Mouse (Mus musculus) embryonic facial prominence, embryonic 13.5 days (tissue): ENCODE measurements around the gene Cdk5r2. TPM values are rescaled to one million over a fixed set of nuclear protein-coding genes. Genes with fewer than 3 reads are reported as not detected.

Experiments
- ATAC-seq: fragments of 200-750 bp; cut with Nextera tagmentation; 2 replicates; pipeline ENCODE4 v1.8.0; 2017; ENCODE audit warnings: low read depth; ENCODE audit not compliant: insufficient number of reproducible peaks, insufficient read depth, low FRiP score, low TSS enrichment
- H3K27ac ChIP-seq: fragments of 300-500 bp; sonication (generic); 2 replicates; pipeline ENCODE4 v1.5.1; 2015; ENCODE audit warnings: moderate library complexity, mild to moderate bottlenecking, inconsistent platforms
- H3K27me3 ChIP-seq: fragments of 300-500 bp; sonication (generic); 2 replicates; pipeline ENCODE4 v1.6.1; 2015; ENCODE audit warnings: mild to moderate bottlenecking, inconsistent platforms
- H3K36me3 ChIP-seq: fragments of 300-500 bp; sonication (generic); 2 replicates; pipeline ENCODE4 v1.6.1; 2015; ENCODE audit warnings: mild to moderate bottlenecking, inconsistent platforms
- H3K4me1 ChIP-seq: fragments of 300-500 bp; sonication (generic); 2 replicates; pipeline ENCODE4 v1.6.1; 2015; ENCODE audit warnings: inconsistent platforms
- H3K4me2 ChIP-seq: fragments of 300-500 bp; sonication (generic); 2 replicates; pipeline ENCODE4 v1.6.1; 2015; ENCODE audit warnings: moderate library complexity, mild to moderate bottlenecking, inconsistent platforms
- H3K4me3 ChIP-seq: fragments of 300-500 bp; sonication (generic); 2 replicates; pipeline ENCODE4 v1.5.1; 2015; ENCODE audit warnings: mild to moderate bottlenecking, inconsistent platforms
- H3K9ac ChIP-seq: fragments of 300-500 bp; sonication (generic); 2 replicates; pipeline ENCODE4 v1.6.1; 2015; ENCODE audit warnings: mild to moderate bottlenecking, inconsistent platforms
- H3K9me3 ChIP-seq: fragments of 300-500 bp; sonication (generic); 2 replicates; pipeline ENCODE4 v1.6.1; 2016; ENCODE audit warnings: inconsistent platforms
- WGBS: fragments of 180-500 bp; shearing (Covaris S2); methylation state at CpG from one replicate; pipeline ENCODE4 v1.1.7; 2015; ENCODE audit warnings: mixed read lengths; 5-methylcytosine and 5-hydroxymethylcytosine counted together
- polyA plus RNA-seq: library from polyadenylated mRNA; unstranded; fragments of >200 nt; fragmentation: Nextera tagmentation; extraction: Ambion mirVana; gene quantifications from 2 replicates; pipeline ENCODE4 v1.2.1, GENCODE M21; 2015

The Cdk5r2 gene
- polyA plus RNA-seq, 1 experiment from 2014 or later, result 0.14 TPM

DNA sequence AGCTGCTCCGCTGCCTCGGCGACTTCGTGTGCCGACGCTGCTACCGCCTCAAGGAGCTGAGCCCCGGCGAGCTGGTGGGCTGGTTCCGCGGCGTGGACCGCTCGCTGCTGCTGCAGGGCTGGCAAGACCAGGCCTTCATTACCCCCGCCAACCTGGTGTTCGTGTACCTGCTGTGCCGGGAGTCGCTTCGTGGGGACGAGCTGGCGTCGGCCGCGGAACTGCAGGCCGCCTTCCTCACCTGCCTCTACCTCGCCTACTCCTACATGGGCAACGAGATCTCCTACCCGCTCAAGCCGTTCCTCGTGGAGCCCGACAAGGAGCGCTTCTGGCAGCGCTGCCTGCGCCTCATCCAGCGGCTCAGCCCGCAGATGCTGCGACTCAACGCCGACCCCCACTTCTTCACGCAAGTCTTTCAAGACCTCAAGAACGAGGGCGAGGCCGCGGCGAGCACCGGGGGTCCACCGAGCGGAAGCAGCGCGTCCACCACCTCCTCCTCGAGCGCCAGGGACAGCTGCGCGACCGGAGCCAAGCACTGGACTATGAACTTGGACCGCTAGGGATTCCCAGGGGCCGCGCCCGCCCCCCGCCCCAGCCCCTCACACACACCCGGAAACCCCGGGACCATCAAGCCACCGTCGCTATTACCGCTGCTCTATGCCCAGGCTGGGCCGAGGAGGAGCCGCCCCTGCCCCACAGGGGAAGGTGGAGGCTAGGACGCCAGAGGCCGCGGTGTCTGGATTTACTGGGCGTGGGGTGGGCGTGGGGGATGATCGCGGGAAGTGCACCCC is 1.1 kb downstream of the Cdk5r2 start:
- peaks cover 97% of the 10 kb centered on the region for H3K27me3 ChIP-seq
- H3K9ac ChIP-seq, result peak overlapping the region; percentile 69
- no peak overlapping the region for H3K27ac ChIP-seq
- ATAC-seq, result no peak
- H3K4me3 ChIP-seq, result peak overlapping the region; percentile 65
- H3K4me1 ChIP-seq, result peaks cover 39% of the 10 kb centered on the region
- no peaks in the 10 kb centered on the region for H3K36me3 ChIP-seq
- under 1% methylated on average over 73 of the region's 74 CpGs for WGBS
- peak overlapping the region; percentile 98 for H3K4me2 ChIP-seq
- H3K9me3 ChIP-seq, result no peaks in the 10 kb centered on the region

GRCm38 (mm10) chr1:74856439-74856720 is 1.6 kb downstream of the Cdk5r2 start:
- no peak for ATAC-seq
- 2% methylated on average over 11 of the region's 11 CpGs for WGBS
- Histone ChIP-seq H3K9me3 (no peaks in the 10 kb centered on the region), H3K27ac (no peak overlapping the region), H3K4me1 (peaks cover 39% of the 10 kb centered on the region), H3K27me3 (peaks cover 95% of the 10 kb centered on the region), H3K4me3 (peak overlapping the region; percentile 65), H3K36me3 (no peaks in the 10 kb centered on the region), H3K4me2 (peak overlapping the region; percentile 98), H3K9ac (no peak overlapping the region)

DNA sequence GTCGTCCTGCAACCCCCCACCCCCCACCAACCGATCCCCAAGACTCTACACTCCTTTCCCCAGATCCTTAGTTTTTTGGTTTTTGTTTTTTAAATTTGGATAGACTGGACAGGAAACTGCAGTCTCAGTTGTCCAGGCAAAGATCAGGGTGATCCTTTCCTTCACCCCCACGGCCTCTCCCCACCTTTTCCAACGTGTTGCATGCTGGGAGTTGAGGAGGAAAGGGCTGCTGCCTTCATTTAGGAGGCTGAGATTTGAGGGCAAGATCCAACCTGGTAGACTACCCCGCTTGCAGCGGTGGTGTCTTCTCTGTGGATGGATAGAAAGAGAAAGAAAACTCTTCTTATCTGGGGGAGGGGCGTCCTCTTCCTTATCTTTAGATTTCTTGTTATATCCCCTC is 2.1 kb downstream of the Cdk5r2 start:
- Histone ChIP-seq H3K4me2 (no peak overlapping the region), H3K36me3 (no peaks in the 10 kb centered on the region), H3K27me3 (peaks cover 94% of the 10 kb centered on the region), H3K27ac (no peak overlapping the region), H3K4me3 (no peak overlapping the region), H3K9me3 (no peaks in the 10 kb centered on the region), H3K4me1 (peaks cover 39% of the 10 kb centered on the region), H3K9ac (no peak overlapping the region)
- WGBS, result 3% methylated on average over 7 of the region's 7 CpGs
- no peak for ATAC-seq

DNA sequence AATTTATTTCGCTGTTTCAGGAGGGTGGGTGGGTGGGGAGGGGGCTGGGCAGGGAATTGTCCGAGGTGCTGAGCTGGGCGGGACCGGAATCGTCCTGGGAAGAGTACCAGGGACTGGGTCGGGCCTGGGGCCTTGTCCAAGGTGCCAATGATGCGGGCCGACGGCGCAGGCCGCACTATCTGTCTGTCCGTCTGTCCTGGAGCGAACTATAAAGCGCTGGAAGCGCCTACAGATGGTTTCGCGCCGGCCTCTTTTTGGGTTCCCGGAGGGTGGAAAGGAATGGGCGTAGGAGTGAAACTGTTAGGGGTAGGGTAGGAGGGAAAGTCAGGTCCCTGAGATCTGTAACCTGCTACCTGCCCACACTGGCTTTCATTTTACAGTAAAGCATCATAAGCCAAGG is 2.5 kb downstream of the Cdk5r2 start:
- no peaks in the 10 kb centered on the region for H3K36me3 ChIP-seq
- peak overlapping the region; percentile 3; the same call in 1 of the 2 replicates for H3K4me3 ChIP-seq
- H3K27ac ChIP-seq, result no peak overlapping the region
- H3K27me3 ChIP-seq, result peaks cover 91% of the 10 kb centered on the region
- H3K9me3 ChIP-seq, result no peaks in the 10 kb centered on the region
- 2% methylated on average over 20 of the region's 20 CpGs for WGBS
- H3K4me2 ChIP-seq, result no peak overlapping the region
- peaks cover 39% of the 10 kb centered on the region for H3K4me1 ChIP-seq
- ATAC-seq, result no peak
- H3K9ac ChIP-seq, result no peak overlapping the region

GRCm38 (mm10) chr1:74857677-74858076 is 2.9 kb downstream of the Cdk5r2 start:
- 5% methylated on average over 4 of the region's 4 CpGs for WGBS
- no peaks in the 10 kb centered on the region for H3K9me3 ChIP-seq
- peaks cover 39% of the 10 kb centered on the region for H3K4me1 ChIP-seq
- no peak for ATAC-seq
- H3K27ac ChIP-seq, result no peak overlapping the region
- no peaks in the 10 kb centered on the region for H3K36me3 ChIP-seq
- H3K27me3 ChIP-seq, result peaks cover 86% of the 10 kb centered on the region
- peak overlapping the region; percentile 65 for H3K4me2 ChIP-seq
- no peak overlapping the region for H3K9ac ChIP-seq
- peak overlapping the region; percentile 39 for H3K4me3 ChIP-seq

DNA sequence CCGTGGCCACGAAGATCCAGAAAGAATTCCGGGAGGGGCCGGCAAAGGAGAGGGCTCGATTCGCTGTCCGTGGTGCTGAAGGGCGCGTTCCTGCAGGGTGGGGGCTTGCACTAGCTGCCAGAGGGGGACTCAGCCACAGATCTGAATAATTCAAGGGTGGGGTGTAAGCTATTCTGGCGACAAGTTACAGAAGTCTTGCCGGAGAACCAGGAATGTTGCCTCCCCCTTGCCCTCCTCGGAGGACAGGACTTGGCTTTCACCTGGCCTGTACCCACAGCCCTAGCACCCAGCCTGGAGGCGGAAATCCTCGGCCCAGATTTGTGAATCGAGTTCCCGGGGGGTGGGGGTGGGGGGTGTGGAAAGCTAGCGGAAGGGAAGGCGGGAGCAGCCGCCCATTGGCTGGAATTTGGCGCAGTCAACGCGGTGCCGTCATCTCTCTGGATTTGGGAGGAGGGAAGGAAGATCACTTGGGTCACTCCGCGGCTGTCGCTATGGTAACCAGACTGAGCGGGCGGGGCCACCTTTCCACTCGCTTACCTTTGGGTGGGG is 3.5 kb downstream of the Cdk5r2 start:
- Histone ChIP-seq H3K27me3 (peaks cover 80% of the 10 kb centered on the region), H3K4me1 (peaks cover 39% of the 10 kb centered on the region)
- no peak for ATAC-seq

GRCm38 (mm10) chr1:74858805-74859204 is 4.1 kb downstream of the Cdk5r2 start:
- H3K4me3 ChIP-seq, result peak overlapping the region; percentile 39
- peaks cover 75% of the 10 kb centered on the region for H3K27me3 ChIP-seq
- H3K9me3 ChIP-seq, result no peaks in the 10 kb centered on the region
- ATAC-seq, result no peak
- peaks cover 39% of the 10 kb centered on the region for H3K4me1 ChIP-seq
- 5% methylated on average over 16 of the region's 16 CpGs for WGBS
- H3K9ac ChIP-seq, result no peak overlapping the region
- peak overlapping the region; percentile 65 for H3K4me2 ChIP-seq
- no peak overlapping the region for H3K27ac ChIP-seq
- no peaks in the 10 kb centered on the region for H3K36me3 ChIP-seq

More for the DNA sequence above, 3.5 kb downstream of the Cdk5r2 start:
- H3K9ac ChIP-seq, result no peak overlapping the region
- peak overlapping the region; percentile 39 for H3K4me3 ChIP-seq
- no peaks in the 10 kb centered on the region for H3K36me3 ChIP-seq
- WGBS, result under 1% methylated on average over 29 of the region's 29 CpGs
- no peak overlapping the region for H3K27ac ChIP-seq
- H3K9me3 ChIP-seq, result no peaks in the 10 kb centered on the region
- peak overlapping the region; percentile 65 for H3K4me2 ChIP-seq

DNA sequence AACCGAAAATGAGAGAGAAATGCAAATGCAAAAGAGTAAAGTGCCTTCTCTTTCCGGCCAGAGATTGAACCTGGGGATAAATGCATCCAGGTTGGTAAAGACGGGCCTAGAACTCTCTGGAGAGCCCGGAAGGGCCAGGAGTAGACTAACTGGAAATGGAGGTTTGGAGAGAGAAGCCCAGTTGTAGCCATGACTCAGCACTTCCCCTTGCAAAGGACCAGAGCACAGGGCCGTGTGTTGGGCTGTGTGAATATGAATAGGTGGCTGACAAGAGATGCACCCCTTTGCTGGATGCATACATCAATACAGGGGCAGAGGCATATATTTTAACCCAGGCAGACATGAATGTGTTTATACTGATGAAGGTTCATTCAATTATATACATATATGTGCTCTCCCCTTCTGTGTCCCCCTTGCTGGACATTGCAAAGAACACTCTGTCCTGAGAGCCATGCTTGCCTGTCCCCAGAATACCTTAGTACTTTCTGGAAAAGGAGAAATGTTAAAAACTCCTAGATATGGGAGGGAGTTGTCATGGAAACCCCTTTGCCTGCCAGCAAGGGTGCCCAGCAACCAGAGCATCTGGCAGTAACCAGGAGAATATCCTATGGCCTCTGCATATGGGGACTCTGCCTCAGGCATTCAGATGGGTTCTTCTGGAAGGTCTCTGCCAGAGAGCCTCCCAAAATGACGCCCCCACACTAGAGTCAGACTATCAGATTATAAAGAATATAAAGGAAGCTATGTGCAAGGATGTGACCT is 4.7 kb downstream of the Cdk5r2 start:
- Histone ChIP-seq H3K4me3 (no peak overlapping the region), H3K27ac (no peak overlapping the region), H3K9ac (no peak overlapping the region), H3K27me3 (peaks cover 69% of the 10 kb centered on the region), H3K4me2 (no peak overlapping the region), H3K36me3 (no peaks in the 10 kb centered on the region), H3K9me3 (no peaks in the 10 kb centered on the region), H3K4me1 (peaks cover 34% of the 10 kb centered on the region)
- no peak for ATAC-seq
- 37% methylated on average over 6 of the region's 6 CpGs for WGBS

DNA sequence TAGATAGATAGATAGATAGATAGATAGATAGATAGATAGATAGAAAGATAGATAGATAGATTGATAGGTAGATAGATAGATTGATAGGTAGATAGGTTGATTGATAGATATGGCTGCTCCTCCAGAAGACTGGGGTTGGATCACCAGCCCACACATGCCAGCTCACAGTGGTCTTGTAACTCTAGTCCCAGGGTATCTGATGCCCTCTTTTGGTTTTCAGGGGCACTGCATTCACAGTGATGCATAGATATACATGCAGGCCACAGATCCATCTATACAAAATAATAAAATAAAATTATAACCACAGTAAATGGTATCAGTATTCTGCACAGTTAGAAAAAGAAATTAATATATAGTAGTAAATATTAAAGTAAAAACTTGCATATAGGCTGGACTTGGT is 7.0 kb downstream of the Cdk5r2 start:
- Histone ChIP-seq H3K4me3 (no peak overlapping the region), H3K27ac (no peak overlapping the region), H3K4me2 (no peak overlapping the region), H3K9me3 (no peaks in the 10 kb centered on the region), H3K27me3 (peaks cover 54% of the 10 kb centered on the region), H3K4me1 (peaks cover 15% of the 10 kb centered on the region), H3K36me3 (no peaks in the 10 kb centered on the region), H3K9ac (no peak overlapping the region)
- no peak for ATAC-seq

DNA sequence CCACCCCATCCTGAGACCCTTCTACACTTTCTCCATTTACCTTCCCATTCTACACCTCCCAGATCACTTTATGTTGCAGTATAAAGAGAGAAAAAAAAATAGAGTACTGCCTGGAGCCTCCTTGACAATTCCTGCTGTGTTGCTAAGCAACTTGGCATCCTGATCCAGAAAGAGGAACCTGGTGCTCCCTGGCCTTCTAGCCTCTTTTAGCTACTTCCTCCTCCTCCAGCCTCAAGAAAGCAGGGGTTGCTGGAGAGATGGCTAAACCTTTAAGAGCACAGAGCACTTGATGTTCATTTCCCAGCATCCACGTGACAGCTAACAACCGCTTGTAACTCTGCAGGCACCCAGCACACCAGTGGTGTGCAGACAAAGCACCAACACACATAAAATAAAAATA is 17.5 kb downstream of the Cdk5r2 start:
- H3K36me3 ChIP-seq, result no peaks in the 10 kb centered on the region
- WGBS, result 65% methylated on average over 2 of the region's 2 CpGs
- ATAC-seq, result no peak

GRCm38 (mm10) chr1:74877199-74877598 is 22.5 kb downstream of the Cdk5r2 start:
- no peak for ATAC-seq
- 52% methylated on average over 3 of the region's 3 CpGs for WGBS

More for the DNA sequence above, 17.5 kb downstream of the Cdk5r2 start:
- peaks cover 59% of the 10 kb centered on the region for H3K27me3 ChIP-seq
- H3K27ac ChIP-seq, result no peak overlapping the region
- no peak overlapping the region for H3K4me3 ChIP-seq
- H3K4me1 ChIP-seq, result no peaks in the 10 kb centered on the region
- H3K9ac ChIP-seq, result no peak overlapping the region
- H3K4me2 ChIP-seq, result no peak overlapping the region
- no peaks in the 10 kb centered on the region for H3K9me3 ChIP-seq

More at GRCm38 (mm10) chr1:74877199-74877598, 22.5 kb downstream of the Cdk5r2 start:
- Histone ChIP-seq H3K27ac (no peak overlapping the region), H3K27me3 (peaks cover 82% of the 10 kb centered on the region), H3K36me3 (no peaks in the 10 kb centered on the region), H3K4me3 (no peak overlapping the region), H3K4me1 (peaks cover 5% of the 10 kb centered on the region), H3K4me2 (no peak overlapping the region), H3K9me3 (no peaks in the 10 kb centered on the region), H3K9ac (no peak overlapping the region)
